Mouse (Mus musculus): Measurements from ENCODE around the gene Ide. TPM values are rescaled to one million over a fixed set of nuclear protein-coding genes. Genes with fewer than 3 reads are reported as not detected.

Ide gene
- polyA plus RNA-seq, 1 experiment = 96.7 TPM

GRCm38 (mm10) chr19:37370356-37370755 is 32.7 kb upstream of the Ide start:
- TF ChIP-seq CTCF (IDR thresholded peaks at IDR 0.05; ENCODE audit: control insufficient read depth, insufficient read depth, insufficient replicate concordance, low read depth, low read length) (no peak), POLR2A (IDR thresholded peaks at IDR 0.05; ENCODE audit: control insufficient read depth, low read depth, low read length) (no peak)
- no peaks in the 10 kb centered on the region for H3K36me3 ChIP-seq (ENCODE audit: control insufficient read depth, insufficient read depth, low read length)
- H3K27ac ChIP-seq (ENCODE audit: control insufficient read depth, insufficient read depth, low read depth, low read length) = no peak overlapping the region
- no peaks in the 10 kb centered on the region for H3K4me1 ChIP-seq (ENCODE audit: control insufficient read depth, insufficient read depth, low read length)
- H3K27me3 ChIP-seq (ENCODE audit: control insufficient read depth, insufficient read depth, low read length) = no peaks in the 10 kb centered on the region
- no peak overlapping the region for H3K4me3 ChIP-seq (ENCODE audit: control insufficient read depth, low read depth, low read length)

GRCm38 (mm10) chr19:37369921-37370320 is 32.3 kb upstream of the Ide start:
- H3K27me3 ChIP-seq (ENCODE audit: control insufficient read depth, insufficient read depth, low read length) = no peaks in the 10 kb centered on the region
- H3K36me3 ChIP-seq (ENCODE audit: control insufficient read depth, insufficient read depth, low read length) = no peaks in the 10 kb centered on the region
- H3K27ac ChIP-seq (ENCODE audit: control insufficient read depth, insufficient read depth, low read depth, low read length) = no peak overlapping the region
- H3K4me3 ChIP-seq (ENCODE audit: control insufficient read depth, low read depth, low read length) = no peak overlapping the region
- H3K4me1 ChIP-seq (ENCODE audit: control insufficient read depth, insufficient read depth, low read length) = no peaks in the 10 kb centered on the region
- TF ChIP-seq CTCF (IDR thresholded peaks at IDR 0.05; ENCODE audit: control insufficient read depth, insufficient read depth, insufficient replicate concordance, low read depth, low read length) (no peak), POLR2A (IDR thresholded peaks at IDR 0.05; ENCODE audit: control insufficient read depth, low read depth, low read length) (no peak)

GRCm38 (mm10) chr19:37368990-37369389 is 31.3 kb upstream of the Ide start:
- Histone ChIP-seq H3K36me3 (ENCODE audit: control insufficient read depth, insufficient read depth, low read length) (no peaks in the 10 kb centered on the region), H3K27ac (ENCODE audit: control insufficient read depth, insufficient read depth, low read depth, low read length) (no peak overlapping the region), H3K27me3 (ENCODE audit: control insufficient read depth, insufficient read depth, low read length) (no peaks in the 10 kb centered on the region), H3K4me3 (ENCODE audit: control insufficient read depth, low read depth, low read length) (no peak overlapping the region), H3K4me1 (ENCODE audit: control insufficient read depth, insufficient read depth, low read length) (no peaks in the 10 kb centered on the region)
- TF ChIP-seq POLR2A (IDR thresholded peaks at IDR 0.05; ENCODE audit: control insufficient read depth, low read depth, low read length) = no peak
- TF ChIP-seq CTCF (IDR thresholded peaks at IDR 0.05; ENCODE audit: control insufficient read depth, insufficient read depth, insufficient replicate concordance, low read depth, low read length) = no peak

GRCm38 (mm10) chr19:37363128-37363939 is 25.7 kb upstream of the Ide start:
- Histone ChIP-seq H3K4me3 (ENCODE audit: control insufficient read depth, low read depth, low read length) (no peak overlapping the region), H3K27me3 (ENCODE audit: control insufficient read depth, insufficient read depth, low read length) (no peaks in the 10 kb centered on the region), H3K36me3 (ENCODE audit: control insufficient read depth, insufficient read depth, low read length) (no peaks in the 10 kb centered on the region), H3K27ac (ENCODE audit: control insufficient read depth, insufficient read depth, low read depth, low read length) (no peak overlapping the region), H3K4me1 (ENCODE audit: control insufficient read depth, insufficient read depth, low read length) (no peaks in the 10 kb centered on the region)
- no peak for TF ChIP-seq CTCF (IDR thresholded peaks at IDR 0.05; ENCODE audit: control insufficient read depth, insufficient read depth, insufficient replicate concordance, low read depth, low read length)
- no peak for TF ChIP-seq POLR2A (IDR thresholded peaks at IDR 0.05; ENCODE audit: control insufficient read depth, low read depth, low read length)

GRCm38 (mm10) chr19:37362545-37362944 is 24.9 kb upstream of the Ide start:
- TF ChIP-seq POLR2A (IDR thresholded peaks at IDR 0.05; ENCODE audit: control insufficient read depth, low read depth, low read length) (no peak), CTCF (IDR thresholded peaks at IDR 0.05; ENCODE audit: control insufficient read depth, insufficient read depth, insufficient replicate concordance, low read depth, low read length) (no peak)
- H3K4me1 ChIP-seq (ENCODE audit: control insufficient read depth, insufficient read depth, low read length) = no peaks in the 10 kb centered on the region
- H3K36me3 ChIP-seq (ENCODE audit: control insufficient read depth, insufficient read depth, low read length) = no peaks in the 10 kb centered on the region
- no peak overlapping the region for H3K4me3 ChIP-seq (ENCODE audit: control insufficient read depth, low read depth, low read length)
- no peak overlapping the region for H3K27ac ChIP-seq (ENCODE audit: control insufficient read depth, insufficient read depth, low read depth, low read length)
- H3K27me3 ChIP-seq (ENCODE audit: control insufficient read depth, insufficient read depth, low read length) = no peaks in the 10 kb centered on the region

GRCm38 (mm10) chr19:37360044-37360443 is 22.4 kb upstream of the Ide start:
- Histone ChIP-seq H3K4me3 (ENCODE audit: control insufficient read depth, low read depth, low read length) (no peak overlapping the region), H3K4me1 (ENCODE audit: control insufficient read depth, insufficient read depth, low read length) (no peaks in the 10 kb centered on the region), H3K36me3 (ENCODE audit: control insufficient read depth, insufficient read depth, low read length) (no peaks in the 10 kb centered on the region), H3K27me3 (ENCODE audit: control insufficient read depth, insufficient read depth, low read length) (no peaks in the 10 kb centered on the region), H3K27ac (ENCODE audit: control insufficient read depth, insufficient read depth, low read depth, low read length) (no peak overlapping the region)
- no peak for TF ChIP-seq CTCF (IDR thresholded peaks at IDR 0.05; ENCODE audit: control insufficient read depth, insufficient read depth, insufficient replicate concordance, low read depth, low read length)

- Histone ChIP-seq H3K27me3 (ENCODE audit: control insufficient read depth, insufficient read depth, low read length) (no peaks in the 10 kb centered on the region), H3K4me3 (ENCODE audit: control insufficient read depth, low read depth, low read length) (no peak overlapping the region), H3K4me1 (ENCODE audit: control insufficient read depth, insufficient read depth, low read length) (no peaks in the 10 kb centered on the region; the same call in 1 of the 2 replicates), H3K36me3 (ENCODE audit: control insufficient read depth, insufficient read depth, low read length) (no peaks in the 10 kb centered on the region), H3K27ac (ENCODE audit: control insufficient read depth, insufficient read depth, low read depth, low read length) (no peak overlapping the region)
- TF ChIP-seq CTCF (IDR thresholded peaks at IDR 0.05; ENCODE audit: control insufficient read depth, insufficient read depth, insufficient replicate concordance, low read depth, low read length) = no peak
- no peak for TF ChIP-seq POLR2A (IDR thresholded peaks at IDR 0.05; ENCODE audit: control insufficient read depth, low read depth, low read length)
Measured at GRCm38 (mm10) chr19:37353331-37353730, 15.7 kb upstream of the Ide start.
